Comparison of ENCODE assay signal across 26 mouse cellular contexts in genomic region chr5:57587016-57587415, GRCm38 (mm10).
"Had no signal": no experiment of that assay in that cellular context is flagged by ENCODE, and none has a peak within 500 bp of the region (broad histone marks: within the 10 kb centered on the region; RNA-seq: fewer than 3 reads in every experiment).

No protein-coding gene starts in this region.

- ATAC-seq: forebrain, embryonic 13.5 days; forebrain, embryonic 14.5 days; forebrain, embryonic 15.5 days; forebrain, embryonic 16.5 days; forebrain, postnatal 0 days had no signal

- H3K4me2 ChIP-seq: embryonic facial prominence, embryonic 12.5 days; embryonic facial prominence, embryonic 13.5 days; embryonic facial prominence, embryonic 15.5 days; forebrain, embryonic 13.5 days; forebrain, embryonic 15.5 days had no signal

- H3K9ac ChIP-seq: embryonic facial prominence, embryonic 12.5 days; embryonic facial prominence, embryonic 13.5 days; embryonic facial prominence, embryonic 15.5 days; forebrain, embryonic 13.5 days; forebrain, embryonic 15.5 days; forebrain, postnatal 0 days had no signal

- H3K36me3 ChIP-seq: embryonic facial prominence, embryonic 10.5 days; embryonic facial prominence, embryonic 12.5 days; embryonic facial prominence, embryonic 13.5 days; embryonic facial prominence, embryonic 15.5 days; forebrain, embryonic 10.5 days; forebrain, embryonic 15.5 days; heart, embryonic 10.5 days had no signal

- H3K27ac ChIP-seq: embryonic facial prominence, embryonic 10.5 days; embryonic facial prominence, embryonic 12.5 days; embryonic facial prominence, embryonic 13.5 days; embryonic facial prominence, embryonic 15.5 days; forebrain, embryonic 10.5 days; forebrain, embryonic 13.5 days; forebrain, embryonic 15.5 days; gastrocnemius, adult 2 months; heart, adult 2 months; heart, embryonic 10.5 days had no signal

- H3K27me3 ChIP-seq: embryonic facial prominence, embryonic 12.5 days; embryonic facial prominence, embryonic 13.5 days; embryonic facial prominence, embryonic 15.5 days; forebrain, embryonic 13.5 days; forebrain, embryonic 15.5 days had no signal

- H3K4me3 ChIP-seq: embryonic facial prominence, embryonic 10.5 days; embryonic facial prominence, embryonic 12.5 days; embryonic facial prominence, embryonic 13.5 days; embryonic facial prominence, embryonic 15.5 days; erythroblast, embryonic 14.5 days; forebrain, embryonic 10.5 days; forebrain, embryonic 13.5 days; forebrain, embryonic 15.5 days; gastrocnemius, adult 2 months; heart, adult 2 months; heart, embryonic 10.5 days had no signal

- DNase-seq: cerebellum, adult 9-11 months; cerebellum, postnatal 10 days; cerebellum, postnatal 14 days; cerebellum, postnatal 25 days; cerebellum, postnatal 36 days; embryo, embryonic 11 days; forebrain, postnatal 0 days; gastrocnemius, adult 2 months; gastrocnemius, postnatal 10 days; gastrocnemius, postnatal 14 days; gastrocnemius, postnatal 25 days; gastrocnemius, postnatal 36 days; heart, adult 11 months; heart, adult 18-20 months; heart, adult 2 months had no signal

- H3K4me1 ChIP-seq: embryonic facial prominence, embryonic 10.5 days; embryonic facial prominence, embryonic 12.5 days; embryonic facial prominence, embryonic 13.5 days; embryonic facial prominence, embryonic 15.5 days; forebrain, embryonic 10.5 days; forebrain, embryonic 13.5 days; forebrain, embryonic 15.5 days; heart, embryonic 10.5 days had no signal

- H3K9me3 ChIP-seq: embryonic facial prominence, embryonic 10.5 days; embryonic facial prominence, embryonic 12.5 days; embryonic facial prominence, embryonic 13.5 days; embryonic facial prominence, embryonic 15.5 days; forebrain, embryonic 10.5 days; forebrain, embryonic 13.5 days; forebrain, embryonic 15.5 days; heart, embryonic 10.5 days had no signal
